Mouse (Mus musculus) lung, postnatal 25 days (tissue): ENCODE data around the gene Gm3336.

ENCODE experiments used
- DNase-seq: peaks from one replicate; pipeline ENCODE4 v3.0.0; 2022; ENCODE audit warnings: low spot score

Gene Gm3336

DNA sequence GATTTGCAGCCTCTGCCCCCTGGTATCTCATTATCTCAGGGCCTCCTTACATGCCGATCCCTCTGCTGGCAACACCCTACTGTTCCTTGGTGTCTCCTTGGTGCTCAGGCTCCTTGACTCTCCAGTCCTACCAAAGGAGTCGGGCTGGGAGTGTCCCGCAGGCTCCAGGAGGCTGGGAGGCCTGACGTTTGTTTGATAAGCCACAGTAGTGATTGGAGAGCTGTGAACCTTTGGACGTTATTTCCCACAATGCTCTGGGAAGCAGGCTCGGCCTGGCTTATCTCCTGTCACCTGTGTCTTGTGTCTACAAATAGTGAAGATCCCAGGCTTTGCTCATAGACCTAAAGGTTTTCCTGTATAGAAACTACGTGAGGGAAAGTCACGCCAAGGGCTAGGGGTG lies 45.7 kb downstream of the Gm3336 start:
- DNase-seq: no peak

GRCm38 (mm10) chr8:70764676-70765075 lies 46.3 kb downstream of the Gm3336 start:
- no peak for DNase-seq

DNA sequence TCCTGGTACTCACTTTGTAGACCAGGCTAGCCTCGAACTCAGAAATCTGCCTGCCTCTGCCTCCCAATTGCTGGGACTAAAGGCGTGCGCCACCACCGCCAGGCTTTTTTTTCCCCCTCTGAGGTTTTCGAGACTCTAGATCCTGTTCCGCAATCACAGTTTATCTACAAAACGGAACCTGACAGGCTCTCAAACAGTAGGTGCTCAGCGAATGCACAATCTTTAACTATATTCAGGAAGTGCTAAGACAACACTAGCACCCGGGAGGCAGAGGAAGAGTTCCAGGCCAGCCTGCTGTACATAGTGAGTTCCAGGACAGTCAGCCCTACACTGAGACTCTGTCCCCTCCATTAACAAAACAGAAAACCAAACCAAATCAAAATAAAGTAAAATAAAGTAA lies 47.0 kb downstream of the Gm3336 start:
- DNase-seq: no peak

DNA sequence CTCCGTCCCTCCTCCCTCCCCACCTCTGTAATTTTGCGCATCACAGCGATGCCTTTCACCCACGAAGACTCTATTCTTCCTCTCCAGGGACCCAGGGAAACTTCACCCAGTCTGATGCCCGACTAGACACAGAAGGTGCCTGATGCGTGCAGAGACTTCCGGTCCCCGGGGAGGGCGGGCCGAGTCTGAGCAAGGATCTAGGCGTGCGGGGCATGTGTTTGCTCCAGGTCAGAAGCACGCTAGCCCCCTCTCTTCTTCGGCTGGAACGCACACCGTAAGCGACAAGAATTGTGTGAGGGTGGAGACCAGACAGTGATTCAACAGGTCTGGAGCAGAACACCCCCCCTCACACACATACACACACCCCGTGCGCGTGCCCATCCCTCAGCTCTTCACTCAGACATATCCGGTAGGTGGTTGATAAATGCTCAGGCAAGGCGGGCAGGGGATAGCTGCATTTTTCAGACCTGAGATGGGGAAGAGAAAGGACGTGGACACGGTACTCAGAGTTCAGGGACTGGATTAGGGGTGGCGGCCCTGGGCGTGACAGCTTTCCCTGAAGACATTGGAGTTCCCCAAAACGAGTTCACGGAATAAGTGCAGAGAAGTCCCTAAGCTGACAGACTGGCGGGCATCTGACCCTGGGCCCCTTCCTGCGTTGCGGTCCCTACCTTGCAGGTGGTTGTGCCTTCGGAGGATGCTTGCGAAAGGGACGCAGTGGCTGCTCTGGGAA lies 47.7 kb downstream of the Gm3336 start:
- DNase-seq: peak; percentile 67

- peak; percentile 91 for DNase-seq
These were observed 48.5 kb downstream of the Gm3336 start for GRCm38 (mm10) chr8:70766571-70767440.

DNA sequence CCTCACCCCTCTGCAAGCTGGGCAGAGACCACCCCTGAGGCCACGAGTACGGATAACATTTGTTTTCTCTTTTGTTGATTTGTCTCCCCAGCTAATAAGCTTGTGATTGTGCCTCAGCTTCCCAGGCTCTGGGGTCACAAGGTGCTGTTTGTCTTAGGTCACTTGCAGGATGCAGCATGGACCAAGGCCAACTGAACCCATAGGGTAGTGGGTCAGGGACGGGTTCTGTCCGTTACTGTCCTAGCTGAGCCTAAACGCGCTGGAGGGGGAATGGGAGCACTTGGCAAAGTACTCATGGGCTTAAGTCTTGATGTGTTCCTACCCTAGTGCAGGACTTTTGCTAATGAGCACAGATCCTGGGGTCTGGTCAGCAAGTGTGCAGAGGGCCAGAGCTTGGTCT lies 49.2 kb downstream of the Gm3336 start:
- no peak for DNase-seq

DNA sequence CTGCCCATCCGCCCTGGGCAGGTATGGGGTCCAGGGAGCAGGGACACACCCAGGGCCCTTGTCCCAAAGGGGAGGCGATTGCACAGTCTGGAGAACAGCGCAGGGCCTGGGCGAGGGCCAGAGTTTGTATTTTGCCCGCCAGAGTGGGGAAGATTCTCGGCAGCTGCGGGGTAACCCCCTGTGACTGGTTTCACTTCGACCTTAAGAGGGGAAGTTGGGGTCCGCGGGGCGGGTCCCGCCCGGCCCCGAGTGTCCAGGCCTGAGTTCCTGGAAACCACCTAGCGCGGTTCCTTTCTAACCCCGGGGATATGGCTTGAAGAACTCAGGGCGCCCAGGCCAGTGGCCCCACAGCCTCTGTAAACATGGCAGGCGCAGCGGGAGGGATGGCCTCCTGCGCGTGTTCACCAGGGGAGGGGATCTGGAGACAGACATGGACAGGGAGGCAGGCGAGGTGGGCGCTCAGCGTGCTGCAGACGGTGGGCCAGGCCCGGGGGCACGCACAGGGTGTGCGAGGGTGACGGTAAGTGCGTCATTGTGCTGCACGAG lies 50.0 kb downstream of the Gm3336 start:
- no peak for DNase-seq

DNA sequence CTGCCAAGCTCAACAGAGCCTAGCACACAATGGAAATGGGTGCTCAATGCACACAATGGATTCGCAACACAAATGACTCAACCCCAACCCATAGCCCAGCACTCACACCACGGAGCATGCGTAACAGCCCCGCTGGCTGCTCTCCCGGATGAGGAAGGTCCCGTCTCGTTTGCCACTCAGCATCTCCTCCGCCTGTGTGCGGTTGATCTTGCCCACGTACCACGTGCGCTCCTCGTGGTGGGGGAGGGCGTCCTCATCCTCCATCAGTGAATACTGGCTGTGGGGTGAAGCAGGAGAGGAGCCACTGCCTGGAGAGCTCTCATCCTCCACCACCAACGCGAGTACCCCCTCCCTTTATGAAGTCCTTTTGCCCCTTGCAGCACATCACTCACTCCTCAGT lies 50.6 kb downstream of the Gm3336 start:
- no peak for DNase-seq

GRCm38 (mm10) chr8:70769359-70769758 lies 51.0 kb downstream of the Gm3336 start:
- peak; percentile 96 for DNase-seq

GRCm38 (mm10) chr8:70769858-70770257 lies 51.5 kb downstream of the Gm3336 start:
- DNase-seq: no peak

GRCm38 (mm10) chr8:70770748-70771147 lies 52.4 kb downstream of the Gm3336 start:
- DNase-seq: no peak

DNA sequence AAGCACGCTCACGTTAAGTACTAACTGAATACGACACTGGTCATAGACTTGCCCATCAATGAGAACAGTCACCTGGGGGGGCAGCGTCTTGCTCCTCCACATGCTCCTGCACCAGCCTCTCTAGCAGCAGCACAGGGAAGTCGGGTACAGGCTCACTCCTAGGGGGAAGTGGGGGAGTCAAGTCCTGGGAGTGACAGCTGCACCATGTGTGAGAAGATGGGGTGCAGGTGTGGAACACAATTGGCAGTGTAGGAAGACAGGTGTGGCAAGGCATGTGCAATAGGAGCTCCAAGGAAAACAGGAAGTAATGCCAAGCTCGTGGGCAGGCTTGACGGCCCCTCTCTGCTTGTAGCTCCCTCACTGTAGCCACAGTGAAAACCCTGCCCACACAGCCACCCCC lies 52.9 kb downstream of the Gm3336 start:
- no peak for DNase-seq

DNA sequence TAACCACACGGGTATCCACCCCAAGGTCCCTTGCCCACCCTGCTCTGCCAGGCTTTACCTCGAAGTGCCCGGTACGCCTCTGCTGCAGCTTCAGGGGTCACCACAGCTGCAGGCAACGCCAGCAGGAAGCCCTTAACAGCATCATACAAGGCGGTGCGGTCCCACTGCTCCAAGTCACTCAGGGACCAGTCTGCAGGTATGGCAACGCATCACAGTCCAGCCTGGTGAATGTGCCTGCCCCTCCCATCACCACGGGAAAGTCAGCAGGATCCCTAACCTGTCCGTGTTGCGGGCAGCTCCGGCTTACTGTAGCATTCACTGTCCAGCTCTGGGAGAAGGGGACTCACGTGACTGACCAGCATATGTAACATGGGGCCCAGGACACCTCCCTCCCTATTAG lies 53.7 kb downstream of the Gm3336 start:
- DNase-seq: no peak
